Mouse (Mus musculus) spleen, postnatal 36 days (tissue): Measurements from ENCODE around the gene Flna.
"Not testable (repeated sequence)": the region's sequence is repeated elsewhere in the genome, so short reads cannot be mapped to it uniquely, and the experiment has no call there.

Experiments used
- DNase-seq, 2 experiments: peaks; one replicate each; pipeline ENCODE4 v3.0.0; 2022; ENCODE audit warnings: low spot score in 2 of 2, mixed read lengths in 1 of 2

Flna gene

GRCm38 (mm10) chrX:74246213-74246681 is 3.4 kb downstream of the Flna start:
- peak; percentile 87 to 89 for DNase-seq

- peak; percentile 77 to 82 for DNase-seq
These were observed 3.9 kb downstream of the Flna start for GRCm38 (mm10) chrX:74245687-74246086.

- no peak for DNase-seq
These were observed 4.5 kb downstream of the Flna start for GRCm38 (mm10) chrX:74245107-74245506.

- DNase-seq: peak; percentile 62 to 63
These were observed 5.0 kb downstream of the Flna start for GRCm38 (mm10) chrX:74244614-74245083.

GRCm38 (mm10) chrX:74243807-74244206 is 5.8 kb downstream of the Flna start:
- peak; percentile 85 to 87 for DNase-seq

- DNase-seq: no peak
These were observed 6.2 kb downstream of the Flna start for GRCm38 (mm10) chrX:74243396-74243795.

- DNase-seq: no peak
These were observed 9.3 kb downstream of the Flna start for GRCm38 (mm10) chrX:74240332-74240731.

GRCm38 (mm10) chrX:74233196-74233595 is 16.4 kb downstream of the Flna start:
- no peak for DNase-seq

GRCm38 (mm10) chrX:74230038-74230437 is 19.6 kb downstream of the Flna start:
- DNase-seq: no peak

- DNase-seq: not testable (repeated sequence)
These were observed 29.5 kb downstream of the Flna start for GRCm38 (mm10) chrX:74220099-74220498.

GRCm38 (mm10) chrX:74219449-74219848 is 30.2 kb downstream of the Flna start:
- DNase-seq: no peak

- no peak for DNase-seq
These were observed 31.1 kb downstream of the Flna start for GRCm38 (mm10) chrX:74218496-74218895.

GRCm38 (mm10) chrX:74203556-74203955 is 46.1 kb downstream of the Flna start:
- DNase-seq: no peak

GRCm38 (mm10) chrX:74176959-74177358 is 72.7 kb downstream of the Flna start, which contains the start of gene Tktl1:
Tktl1 (plus strand) TSS chrX:74177259.
- DNase-seq: no peak
